Mouse (Mus musculus) olfactory bulb, adult 2 months (tissue): ENCODE measurements around the gene Tmco2. TPM values are rescaled to one million over a fixed set of nuclear protein-coding genes. Genes with fewer than 3 reads are reported as not detected.
"Not testable (repeated sequence)": the region's sequence is repeated elsewhere in the genome, so short reads cannot be mapped to it uniquely, and the experiment has no call there.

ENCODE experiments used
- H3K27ac ChIP-seq: fragments of 200-500 bp; 2 replicates; pipeline ENCODE4 v1.5.1; 2012; ENCODE audit warnings: low read depth, low read length; ENCODE audit not compliant: insufficient read depth
- H3K4me1 ChIP-seq: fragments of 200-500 bp; 2 replicates; pipeline ENCODE4 v1.6.1; 2012; ENCODE audit warnings: low read length; ENCODE audit not compliant: control insufficient read depth, insufficient read depth
- H3K4me3 ChIP-seq: fragments of 200-500 bp; 2 replicates; pipeline ENCODE4 v1.5.1; 2012; ENCODE audit warnings: mild to moderate bottlenecking, low read depth, low read length, moderate library complexity; ENCODE audit not compliant: insufficient read depth
- CTCF ChIP-seq: fragments of 200-500 bp; IDR thresholded peaks from 2 replicates; pipeline ENCODE4 v1.5.1; 2012; ENCODE audit warnings: low read depth, mild to moderate bottlenecking, low read length, moderate library complexity; ENCODE audit not compliant: insufficient read depth
- POLR2A ChIP-seq: fragments of 200-500 bp; IDR thresholded peaks from 2 replicates; pipeline ENCODE4 v1.6.1; 2012; ENCODE audit warnings: mild to moderate bottlenecking, low read depth, low read length, moderate library complexity; ENCODE audit not compliant: insufficient read depth
- WGBS: fragments of 180-500 bp; shearing (Covaris S2); methylation state at CpG from one replicate; pipeline ENCODE4 v1.1.7; 2018; 5-methylcytosine and 5-hydroxymethylcytosine counted together
- polyA plus RNA-seq: library from polyadenylated mRNA; stranded (reverse); fragments of >200 nt; gene quantifications from 2 replicates; pipeline ENCODE4 v1.2.4, GENCODE M21; 2012; ENCODE audit warnings: low replicate concordance; ENCODE audit not compliant: missing spikeins, insufficient read depth, insufficient read length

Tmco2 gene
- polyA plus RNA-seq, 1 experiment = not detected

DNA sequence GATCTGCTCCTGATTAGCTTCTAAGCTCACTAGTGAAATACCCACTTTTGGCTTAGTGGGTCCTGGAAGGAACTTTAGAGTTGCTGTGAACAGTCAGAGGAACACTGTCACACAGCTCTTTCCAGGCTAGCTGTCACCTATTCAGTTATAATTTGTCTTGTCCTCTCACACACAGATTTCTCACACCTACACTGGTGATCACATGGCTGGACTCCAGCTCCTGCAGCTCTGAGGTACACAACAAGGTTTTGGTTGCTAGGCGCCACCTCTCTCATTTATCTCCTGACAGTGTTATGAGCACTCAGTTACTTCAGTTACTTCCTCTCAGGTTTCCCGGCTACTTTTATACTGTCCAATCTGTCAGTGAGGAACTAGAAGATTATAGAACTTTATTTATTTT is 43.7 kb downstream of the Tmco2 start:
- no peak overlapping the region for H3K4me3 ChIP-seq
- TF ChIP-seq CTCF (no peak), POLR2A (no peak)
- 88% methylated on average over 2 of the region's 2 CpGs for WGBS
- no peak overlapping the region for H3K27ac ChIP-seq
- peaks cover 2% of the 10 kb centered on the region; the same call in 1 of the 2 replicates for H3K4me1 ChIP-seq

DNA sequence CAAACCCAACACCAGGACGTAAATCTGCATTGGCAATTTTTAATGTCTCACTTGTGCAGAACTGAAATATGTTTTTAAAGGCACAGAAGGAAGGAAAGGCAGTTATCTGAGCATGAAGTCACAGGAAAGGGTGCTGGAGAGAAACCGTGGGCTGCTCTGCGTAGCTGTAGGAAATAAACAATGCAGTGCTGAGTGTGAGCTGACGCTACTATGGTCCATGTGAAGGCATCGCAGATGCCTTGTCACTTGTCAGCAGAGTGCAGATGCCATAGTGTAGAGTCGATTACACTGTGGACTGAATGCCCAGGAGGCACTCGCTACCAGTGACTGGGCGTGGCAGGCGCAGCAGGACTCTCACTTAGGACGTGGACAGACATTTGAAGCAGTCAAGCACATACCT is 49.8 kb downstream of the Tmco2 start:
- not testable (repeated sequence) for H3K27ac ChIP-seq, H3K4me1 ChIP-seq, H3K4me3 ChIP-seq
- WGBS = 84% methylated on average over 10 of the region's 10 CpGs

DNA sequence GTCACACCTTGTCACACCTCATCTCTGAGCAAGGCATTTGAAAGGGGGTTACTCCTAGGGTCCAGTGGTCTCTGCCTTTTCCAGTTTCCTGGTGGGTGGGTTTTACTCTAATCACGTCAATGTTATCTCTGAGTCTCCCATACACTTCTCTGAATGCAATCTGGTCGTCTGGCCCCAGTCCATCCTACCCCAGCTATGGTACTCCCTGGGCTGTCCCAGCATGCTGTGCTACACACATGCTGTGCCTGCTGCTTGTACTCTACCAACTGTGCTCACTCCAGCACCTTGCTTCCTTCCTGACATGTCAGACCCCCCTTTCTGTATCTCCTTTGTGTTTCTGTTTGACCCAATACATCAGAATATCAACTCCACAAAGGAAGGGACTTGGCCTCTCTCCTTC is 52.0 kb downstream of the Tmco2 start:
- 73% methylated on average over 2 of the region's 2 CpGs for WGBS
- TF ChIP-seq CTCF = no peak
- TF ChIP-seq POLR2A = no peak
- peaks cover 13% of the 10 kb centered on the region; the same call in 1 of the 2 replicates for H3K4me1 ChIP-seq

DNA sequence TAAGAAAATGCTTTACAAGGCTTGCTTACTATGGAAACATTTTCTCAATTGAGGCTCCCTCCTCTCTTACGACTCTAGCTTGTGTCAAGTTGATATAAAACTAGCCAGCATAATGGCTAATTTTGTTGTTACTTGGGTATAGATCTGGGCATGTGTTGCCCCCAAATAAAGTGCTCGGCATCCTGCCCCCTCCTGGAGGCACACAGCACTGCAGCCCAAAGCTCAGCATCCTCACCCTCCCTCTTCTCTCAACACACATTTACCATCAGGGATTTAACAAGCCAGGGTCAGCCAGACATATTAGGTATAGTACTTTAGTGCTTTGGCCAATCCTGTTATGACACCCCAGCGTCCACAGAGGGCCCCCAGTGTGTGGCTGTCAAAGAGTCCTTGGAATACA is 52.7 kb downstream of the Tmco2 start:
- H3K4me1 ChIP-seq = peaks cover 14% of the 10 kb centered on the region; the same call in 1 of the 2 replicates
- 55% methylated on average over 3 of the region's 3 CpGs for WGBS
- H3K4me3 ChIP-seq = no peak overlapping the region
- TF ChIP-seq POLR2A (no peak), CTCF (no peak)
- no peak overlapping the region for H3K27ac ChIP-seq

More for the DNA sequence above, 52.0 kb downstream of the Tmco2 start:
- Histone ChIP-seq H3K27ac (no peak overlapping the region), H3K4me3 (no peak overlapping the region)

Other genes with a start within 250 kb of the Tmco2 start
- not detected in 2 replicates for gene Exo5, start 184.2 kb downstream of the Tmco2 start, polyA plus RNA-seq
- not detected in 2 replicates for gene Zfp69, start 157.5 kb downstream of the Tmco2 start, polyA plus RNA-seq
- gene Smap2, start 92.0 kb downstream of the Tmco2 start, polyA plus RNA-seq = not detected in 2 replicates
- gene Col9a2, start 69.8 kb downstream of the Tmco2 start, polyA plus RNA-seq = not detected in 2 replicates
- gene Zmpste24, start 11.0 kb downstream of the Tmco2 start, polyA plus RNA-seq = not detected in 2 replicates
- gene Rlf, start 105.9 kb upstream of the Tmco2 start, polyA plus RNA-seq = not detected in 2 replicates
- not detected in 2 replicates for gene Gm12888, start 215.7 kb upstream of the Tmco2 start, polyA plus RNA-seq